Comparison of ENCODE assay signal across 8 mouse cellular contexts in the genomic region with DNA sequence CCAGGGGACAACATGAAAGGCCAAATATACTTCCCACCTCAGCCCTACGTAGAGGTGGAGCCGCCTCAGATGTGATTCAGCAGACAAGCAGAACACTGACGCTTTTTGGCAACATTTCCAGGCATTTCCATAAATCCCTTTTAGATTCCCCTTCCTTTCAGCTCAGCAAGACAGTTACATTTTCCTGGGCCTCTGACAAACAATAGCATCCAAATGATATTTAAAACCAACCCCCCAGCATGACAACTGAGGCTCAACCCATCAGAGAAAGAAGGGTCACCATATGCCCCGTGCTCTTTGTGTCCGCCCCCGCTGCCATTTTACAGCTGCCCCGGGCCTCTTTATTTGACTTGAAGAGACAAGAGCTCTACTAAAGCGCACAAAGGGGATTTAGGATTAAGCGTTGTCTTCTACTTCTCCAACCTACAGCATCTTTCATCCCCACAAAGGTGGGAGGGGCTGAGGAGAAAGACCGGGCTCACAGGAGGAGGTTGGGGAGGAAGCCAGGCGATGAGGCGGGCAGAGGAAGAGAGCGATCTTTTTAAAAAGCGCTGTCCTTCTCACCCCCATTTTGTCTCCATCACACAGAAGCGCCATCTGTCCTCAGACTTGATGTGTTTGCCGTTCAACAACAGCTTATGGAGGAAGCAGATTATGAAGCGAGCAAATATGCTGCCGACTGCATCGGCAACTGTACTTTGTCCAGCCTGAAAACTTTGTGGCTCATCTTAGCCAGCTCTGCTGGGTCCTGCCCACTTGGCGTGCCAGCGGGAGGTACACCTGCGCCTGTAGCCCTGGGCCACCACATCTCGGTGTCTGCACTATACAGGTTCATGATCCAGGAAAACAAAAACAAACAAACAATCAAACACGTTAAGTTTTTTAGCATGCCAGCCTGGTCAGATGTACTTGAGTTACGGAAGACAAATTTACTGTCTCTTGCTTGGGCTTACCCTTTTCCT. TPM values are rescaled to one million over a fixed set of nuclear protein-coding genes. Genes with fewer than 3 reads are reported as not detected.
DNase-seq lines count a peak whose midpoint lies in the region; ATAC-seq lines count a peak whose summit lies in the region.

No protein-coding gene starts in this region.

- H3K36me3 ChIP-seq in midbrain, embryonic 15.5 days (replicated peaks) = no peaks in the 10 kb centered on the region

- WGBS in midbrain, embryonic 15.5 days = 11% methylated on average over 25 of the region's 25 CpGs

- peak; percentile 50 for ATAC-seq in midbrain, embryonic 15.5 days (replicated peaks)

- H3K4me2 ChIP-seq in midbrain, embryonic 15.5 days = peak overlapping the region; percentile 52

- peak overlapping the region; percentile 13; the same call in 1 of the 2 replicates for H3K9ac ChIP-seq in midbrain, embryonic 15.5 days

- peak overlapping the region; percentile 27 for H3K4me3 ChIP-seq in midbrain, embryonic 15.5 days

- H3K4me1 ChIP-seq in midbrain, embryonic 15.5 days = peaks cover 14% of the 10 kb centered on the region

- H3K27me3 ChIP-seq in midbrain, embryonic 15.5 days (replicated peaks) = peaks cover 52% of the 10 kb centered on the region

- no peaks in the 10 kb centered on the region for H3K9me3 ChIP-seq in midbrain, embryonic 15.5 days

- DNase-seq in kidney, postnatal 4 days = peak; percentile 12 to 31
- DNase-seq in kidney, postnatal 10 days = no peak
- DNase-seq in embryo, embryonic 9.5 days (ENCODE audit: extremely low spot score) = peak; percentile 65
- DNase-seq in layer of hippocampus, adult 11-12 months (ENCODE audit: low spot score) = peak; percentile 35
- no peak for DNase-seq in adrenal gland, postnatal 25 days
- no peak for DNase-seq in adrenal gland, adult 18-20 months (ENCODE audit: low spot score in 2 of 2)
- DNase-seq in testis, postnatal 10 days (ENCODE audit: low spot score) = no peak

- H3K27ac ChIP-seq in midbrain, embryonic 15.5 days = peak overlapping the region; percentile 23

RNA-seq across cellular contexts. Expression of a gene that starts 53.7 kb away (rescaled TPM):
- 21.3 and 21.5 TPM in 2 replicates for polyA plus RNA-seq in midbrain, embryonic 15.5 days (2015; fragmentation: Nextera tagmentation; extraction: Ambion mirVana)
- total RNA-seq in adrenal gland, postnatal 25 days (2021) = 6.9 and 7.5 TPM in 2 replicates
- 1 to 10 TPM; 2.0 to 2.8 TPM for total RNA-seq in adrenal gland, adult 18-20 months (2021)

Comparison
In these comparisons a context has a peak if more than half of its experiments do, and no peak if none do; other contexts are left out.
1. DNase-seq: peak in kidney, postnatal 4 days (2 of 2), embryo, embryonic 9.5 days (single experiment) and layer of hippocampus, adult 11-12 months (single experiment); none in kidney, postnatal 10 days (single experiment), adrenal gland, postnatal 25 days (single experiment), adrenal gland, adult 18-20 months (0 of 2) and testis, postnatal 10 days (single experiment).